Mouse (Mus musculus) layer of hippocampus, adult 9-10 months (tissue): Measurements from ENCODE around the gene Mfsd5.

ENCODE experiments used
- DNase-seq: peaks from one replicate; pipeline ENCODE4 v3.0.0; 2022; ENCODE audit warnings: low spot score

Mfsd5 gene

GRCm38 (mm10) chr15:102248131-102248811 lies 31.0 kb upstream of the Mfsd5 start:
- DNase-seq: no peak

DNA sequence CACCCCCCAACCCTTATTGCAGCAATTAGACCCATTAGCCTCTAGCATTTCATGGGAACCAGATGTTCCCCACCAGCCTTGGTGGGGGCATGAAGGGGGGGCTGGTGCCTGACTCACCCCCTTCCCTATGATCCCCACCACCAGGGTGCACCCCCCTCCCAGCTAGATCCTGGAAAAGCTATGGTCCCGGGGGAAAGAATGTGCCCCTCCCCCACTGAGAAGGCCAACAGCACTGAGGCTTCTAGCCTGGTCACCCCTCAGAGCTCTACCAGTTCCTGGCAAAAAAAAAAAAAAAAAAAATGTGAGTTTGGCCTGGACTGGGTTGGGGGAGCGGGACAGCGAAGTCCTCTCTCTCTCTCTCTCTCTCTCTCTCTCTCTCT lies 30.5 kb upstream of the Mfsd5 start:
- no peak for DNase-seq

DNA sequence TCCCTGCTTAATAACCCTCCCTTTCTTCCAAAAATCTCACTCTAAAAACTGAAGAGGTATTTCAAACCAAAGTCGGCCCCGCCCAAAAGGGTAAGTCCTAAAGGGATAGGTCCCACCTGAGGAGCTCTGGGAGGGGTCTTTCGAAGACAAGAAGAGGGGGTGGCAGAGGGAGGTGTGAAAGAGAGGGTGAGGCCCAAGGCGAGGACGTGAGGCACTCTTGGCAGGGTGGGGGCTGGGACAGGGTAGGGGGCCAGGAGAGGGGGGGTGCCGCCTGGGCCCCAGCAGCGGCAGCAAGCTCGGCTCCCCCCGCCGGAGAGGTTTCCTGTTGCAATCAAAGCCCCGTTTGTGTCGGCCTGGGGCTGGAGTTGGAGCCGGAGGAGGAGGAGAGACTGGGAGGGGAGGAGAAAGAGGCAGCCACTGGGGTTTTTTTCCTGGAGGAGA lies 30.0 kb upstream of the Mfsd5 start:
- DNase-seq: no peak

GRCm38 (mm10) chr15:102249967-102250366 lies 29.3 kb upstream of the Mfsd5 start:
- DNase-seq: no peak

DNA sequence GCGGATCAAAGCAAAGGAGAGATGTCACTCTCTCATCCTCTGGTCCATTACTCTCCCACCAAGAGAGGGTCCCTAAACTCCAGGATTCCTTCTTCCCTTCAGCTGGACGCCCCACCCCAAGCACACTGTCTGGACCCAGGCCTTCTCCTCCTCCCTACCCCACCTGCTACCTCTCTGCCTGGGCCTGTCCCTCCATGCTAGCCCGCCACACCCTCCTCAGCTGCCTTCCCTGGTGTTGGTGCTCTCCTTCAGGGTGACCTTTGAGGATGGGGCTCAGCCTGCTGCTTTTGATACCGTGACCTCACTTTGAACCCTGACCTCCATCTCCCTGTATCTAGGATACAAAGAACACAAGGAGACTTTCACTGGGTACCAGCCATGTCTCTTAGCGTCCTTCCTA lies 28.7 kb upstream of the Mfsd5 start:
- DNase-seq: no peak

DNA sequence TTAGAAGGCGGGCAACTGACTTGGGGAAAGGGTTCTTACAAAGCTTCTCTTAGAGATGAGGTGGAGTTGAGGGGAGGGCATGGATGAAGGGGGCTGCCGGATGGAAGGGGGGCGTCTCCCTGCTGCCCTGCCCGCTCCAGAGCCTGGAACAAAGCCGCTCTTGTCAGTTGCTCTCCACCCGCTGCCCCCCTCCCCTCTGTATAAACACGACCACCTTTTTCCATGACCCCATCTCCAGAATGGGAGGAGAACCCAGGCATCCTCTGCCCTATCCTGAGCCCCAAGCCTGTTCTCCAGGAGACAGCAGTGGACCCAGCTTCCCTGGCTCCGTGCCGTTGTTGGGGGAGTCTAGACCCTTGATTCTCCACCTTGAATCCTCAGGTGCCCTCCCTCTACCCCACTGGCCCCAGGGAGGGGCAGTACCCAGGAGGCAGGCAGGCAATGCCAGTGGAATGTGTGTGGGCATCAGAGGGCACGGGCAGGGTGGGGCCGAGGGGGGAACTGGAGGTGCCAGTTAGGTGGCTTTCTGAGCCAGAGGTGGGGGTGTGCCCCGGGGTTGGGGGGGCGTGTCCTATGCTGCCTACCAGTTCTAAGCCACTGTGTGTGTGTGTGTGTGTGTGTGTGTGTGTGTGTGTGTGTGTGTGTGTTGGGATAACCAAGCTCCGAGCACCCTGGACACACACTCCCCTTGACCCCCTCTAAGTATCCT lies 23.6 kb upstream of the Mfsd5 start:
- DNase-seq: no peak

DNA sequence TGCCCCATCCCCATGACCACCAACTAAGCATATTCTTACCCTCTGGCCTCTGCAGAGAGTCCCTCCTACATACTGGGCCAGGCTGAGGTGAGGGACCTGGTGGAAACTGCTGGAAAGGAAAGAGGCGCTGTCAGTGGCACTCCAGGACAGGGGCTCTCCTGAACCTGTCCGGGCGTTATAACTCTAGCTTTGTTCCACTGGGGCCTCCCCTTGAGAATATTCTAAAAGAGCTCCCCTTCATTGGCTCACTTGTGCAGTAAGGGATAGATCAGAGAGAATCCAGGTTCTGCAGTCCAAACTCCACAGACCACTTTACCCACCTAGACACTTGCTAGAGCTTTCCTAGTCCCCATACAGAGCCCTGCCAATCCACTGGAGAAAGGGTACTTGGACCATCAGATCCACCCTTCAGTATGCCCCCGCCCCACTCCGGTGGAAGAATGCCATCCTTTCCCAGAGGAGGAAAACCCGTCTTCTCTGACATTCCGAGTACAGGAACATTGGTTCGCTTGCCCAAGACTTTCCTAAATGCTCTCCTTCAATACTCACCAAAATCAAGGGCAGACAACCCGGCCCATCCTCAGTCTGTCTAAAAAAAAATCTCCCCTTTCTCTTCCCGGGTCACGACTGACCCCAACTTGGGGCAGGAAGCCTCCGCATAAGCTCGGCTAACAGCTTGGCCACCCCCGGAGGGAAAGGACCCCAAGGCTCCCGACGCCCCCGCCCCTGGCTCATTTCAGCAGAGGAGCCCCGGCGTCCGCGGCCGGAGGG lies 22.6 kb upstream of the Mfsd5 start:
- DNase-seq: no peak

DNA sequence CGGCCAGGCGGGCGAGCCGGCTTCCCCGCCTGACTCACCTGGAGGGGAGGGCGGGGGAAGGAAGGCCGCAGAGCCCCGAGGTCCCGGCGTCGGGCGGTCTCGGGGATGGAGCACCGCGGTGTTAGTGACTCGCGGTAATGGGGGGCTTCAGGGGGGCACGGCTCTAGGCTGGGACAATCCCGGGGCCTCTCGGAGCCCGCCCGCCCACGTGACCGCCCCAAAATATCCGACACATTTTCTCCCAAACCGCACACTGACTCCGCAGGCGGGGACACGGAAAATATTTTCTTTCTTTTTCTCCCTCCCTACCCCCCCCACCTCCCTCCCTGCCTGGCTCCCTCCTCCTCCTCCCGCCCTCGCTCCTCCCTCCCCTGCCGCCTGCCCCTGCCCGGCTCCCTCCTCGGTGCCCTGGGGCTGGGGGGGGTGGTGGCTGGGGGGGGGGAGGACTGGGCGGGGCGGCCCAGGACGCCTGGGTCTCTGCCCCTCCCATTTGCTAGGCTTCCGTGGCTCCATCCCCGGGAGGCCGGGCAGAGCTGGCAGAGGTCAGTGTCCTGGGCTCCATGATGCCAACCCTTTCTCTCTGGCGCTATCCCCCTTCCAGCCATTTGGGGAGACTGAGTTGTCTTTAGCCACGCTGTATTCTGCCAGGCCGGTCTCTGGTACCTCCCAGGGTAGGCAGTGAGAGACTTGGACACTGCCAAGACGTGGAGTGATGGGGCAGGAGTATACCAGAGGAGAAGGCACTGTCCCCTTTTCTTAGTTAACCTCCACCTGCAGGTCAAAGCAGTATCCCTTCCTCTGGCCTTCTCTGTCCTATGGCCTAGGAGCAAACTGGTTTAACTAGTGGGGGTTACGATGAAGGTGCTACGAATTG lies 21.8 kb upstream of the Mfsd5 start, which contains the start of gene Rarg:
Gene Rarg (minus strand): TSS at position 316 of the 874 bp plus-strand sequence.
- no peak for DNase-seq

DNA sequence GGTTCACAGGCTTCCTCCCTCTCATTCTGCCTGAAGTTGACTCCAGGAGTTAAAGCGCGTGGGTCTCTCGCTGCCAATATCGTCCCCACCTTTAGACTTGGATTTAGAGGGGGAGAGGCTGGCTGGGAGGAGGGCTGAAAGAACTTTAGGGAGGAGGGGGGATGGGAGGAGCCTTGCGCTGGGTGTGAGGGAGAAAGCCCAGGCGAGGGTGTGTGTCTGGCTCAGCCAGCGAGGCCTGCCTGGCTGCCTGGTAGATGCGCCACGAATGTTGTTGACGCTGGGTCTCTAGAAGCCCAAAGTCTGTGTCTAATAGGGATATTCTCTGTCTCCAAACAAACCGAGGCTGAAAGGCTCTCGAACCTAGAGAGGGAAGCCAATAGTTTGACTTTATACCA lies 21.2 kb upstream of the Mfsd5 start:
- DNase-seq: no peak

GRCm38 (mm10) chr15:102258581-102259253 lies 20.5 kb upstream of the Mfsd5 start:
- no peak for DNase-seq

DNA sequence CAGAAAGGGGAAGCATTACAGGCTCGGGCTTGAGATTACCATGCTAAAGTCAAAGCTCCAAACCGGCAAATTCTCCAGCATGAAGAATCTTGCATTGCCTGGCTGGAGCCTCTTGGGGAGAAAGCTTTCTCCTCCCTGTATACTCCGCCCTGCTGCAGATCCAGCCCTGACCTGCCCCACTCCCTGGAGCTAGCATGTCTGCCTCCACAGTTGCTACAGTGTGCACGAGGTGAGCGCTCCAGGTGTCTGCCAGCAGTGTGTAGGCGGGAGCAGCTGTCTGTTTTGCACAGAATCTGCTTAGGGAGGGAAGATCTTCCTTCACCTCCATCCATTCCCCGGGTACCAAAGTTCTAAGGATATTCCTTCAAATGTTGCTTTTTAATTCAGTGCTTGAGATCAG lies 16.7 kb upstream of the Mfsd5 start:
- DNase-seq: no peak

GRCm38 (mm10) chr15:102263037-102263436 lies 16.2 kb upstream of the Mfsd5 start:
- no peak for DNase-seq

DNA sequence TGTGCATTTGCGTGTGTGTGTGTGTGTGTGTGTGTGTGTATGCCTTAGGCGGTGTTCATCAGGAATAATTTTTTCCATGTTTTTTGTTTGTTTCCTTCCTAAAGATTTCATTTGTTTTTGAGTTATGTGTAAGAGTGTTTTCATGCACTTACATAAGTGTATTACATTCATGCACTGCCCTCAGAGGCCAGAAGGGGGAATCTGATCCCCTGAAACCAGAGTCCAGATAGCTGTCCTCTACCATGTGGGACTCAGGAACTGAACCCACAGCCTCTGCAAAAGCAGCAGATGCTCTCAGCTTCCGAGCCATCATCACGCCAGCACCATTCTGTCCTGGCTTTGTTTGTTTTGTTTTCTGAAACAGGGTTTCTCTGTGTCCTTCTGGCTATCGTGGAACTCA lies 13.7 kb upstream of the Mfsd5 start:
- DNase-seq: no peak

DNA sequence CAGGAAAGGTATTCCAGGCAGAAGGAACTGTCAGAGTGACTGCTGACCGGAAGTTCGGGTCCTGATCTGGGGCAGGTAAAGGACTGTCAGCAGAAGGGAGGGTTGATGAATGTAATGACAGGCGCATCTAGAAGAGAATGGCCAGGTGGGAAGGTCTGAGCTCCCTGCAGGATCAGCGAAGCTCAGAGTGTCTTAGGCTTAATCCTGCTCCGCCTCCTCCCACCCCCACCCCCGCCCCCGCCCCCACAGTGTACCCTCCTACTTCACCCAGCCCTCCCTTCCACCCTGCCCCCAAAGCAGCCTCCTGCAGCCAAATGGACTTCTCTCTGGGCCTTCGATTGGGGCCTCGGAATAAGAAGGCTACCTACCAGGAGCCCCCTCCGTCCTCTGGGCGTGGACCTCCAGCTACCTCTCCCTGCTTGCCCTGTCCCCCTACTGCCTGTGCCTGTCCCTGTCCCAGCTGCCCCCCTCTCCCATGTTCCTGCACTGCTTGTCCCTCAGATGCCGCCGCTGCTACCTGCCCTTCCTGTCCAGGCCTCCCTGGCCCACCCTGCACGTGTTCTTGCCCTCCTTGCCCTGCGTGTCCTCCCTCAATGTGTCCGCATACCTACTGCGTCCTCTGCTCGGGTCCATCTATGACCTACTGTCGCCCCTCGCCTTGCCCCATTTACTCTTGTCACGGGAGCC lies 8.8 kb upstream of the Mfsd5 start, which contains the start of gene Gm9918:
Gene Gm9918 (plus strand): TSS at position 290 of the 687 bp plus-strand sequence.
- no peak for DNase-seq

- DNase-seq: no peak
Observed at GRCm38 (mm10) chr15:102271441-102271840, 7.8 kb upstream of the Mfsd5 start.

DNA sequence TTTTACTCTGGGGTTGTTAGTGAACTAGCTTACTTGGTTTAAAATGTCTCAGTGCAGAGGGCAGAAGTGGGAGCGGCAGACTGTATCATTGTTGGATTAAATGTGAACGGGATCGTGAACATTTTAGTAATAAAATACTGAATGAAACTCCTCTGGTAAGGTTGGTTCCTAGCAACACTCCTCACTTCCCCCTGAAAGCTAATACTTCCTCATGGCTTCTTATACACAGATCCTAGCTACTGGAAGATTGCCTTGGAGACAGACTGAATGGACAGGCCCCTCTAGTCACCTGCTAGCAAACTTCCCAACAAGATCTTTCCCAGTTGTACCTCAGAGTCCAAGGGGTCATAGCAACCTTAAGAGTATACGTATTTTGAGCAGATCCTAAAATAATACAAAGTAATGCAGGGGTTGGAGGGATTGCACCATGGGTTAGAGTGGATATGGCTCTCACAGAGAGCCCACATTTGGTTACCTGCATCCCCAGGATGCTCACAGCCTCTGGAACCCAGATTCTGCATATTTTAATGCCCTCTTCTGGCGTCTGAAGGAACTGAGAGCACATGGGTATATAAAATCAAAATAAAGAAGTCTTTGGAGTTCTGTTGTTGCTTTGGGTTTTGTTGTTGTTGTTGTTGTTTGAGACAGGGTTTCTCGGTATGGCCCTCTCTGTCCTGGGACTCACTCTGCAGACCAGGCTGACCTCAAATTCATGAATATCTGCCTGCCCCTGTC lies 5.1 kb upstream of the Mfsd5 start:
- DNase-seq: no peak

DNA sequence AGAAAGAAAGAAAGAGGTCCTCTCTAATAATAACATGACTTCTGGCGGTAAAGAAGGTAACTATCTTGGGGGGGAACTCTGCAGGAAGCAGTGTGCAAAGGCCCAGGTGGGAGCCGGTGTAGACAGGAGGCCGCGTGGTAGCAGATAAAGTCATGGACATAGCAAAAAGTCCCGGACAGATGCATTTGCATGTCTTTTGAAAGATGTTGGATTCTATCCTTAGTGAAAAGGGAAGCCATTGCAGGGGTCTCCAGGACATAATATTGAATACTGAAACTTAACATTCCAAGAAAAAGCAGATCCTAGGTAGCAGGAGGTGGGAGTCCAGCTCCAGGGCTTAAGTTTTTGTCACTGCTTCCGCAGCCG lies 545 bp upstream of the Mfsd5 start:
- no peak for DNase-seq

GRCm38 (mm10) chr15:102279783-102280520 lies 698 bp downstream of the Mfsd5 start:
- DNase-seq: no peak

DNA sequence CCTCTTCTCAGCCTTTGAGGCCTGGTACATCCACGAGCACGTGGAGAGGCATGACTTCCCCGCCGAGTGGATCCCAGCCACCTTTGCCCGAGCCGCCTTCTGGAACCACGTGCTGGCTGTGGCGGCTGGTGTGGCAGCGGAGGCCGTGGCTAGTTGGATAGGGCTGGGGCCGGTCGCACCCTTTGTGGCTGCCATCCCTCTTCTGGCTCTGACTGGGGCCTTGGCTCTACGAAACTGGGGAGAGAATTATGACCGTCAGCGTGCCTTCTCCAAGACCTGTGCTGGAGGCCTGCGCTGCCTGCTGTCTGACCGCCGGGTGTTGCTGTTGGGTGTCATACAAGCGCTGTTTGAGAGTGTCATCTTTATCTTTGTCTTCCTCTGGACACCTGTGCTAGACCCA lies 1.4 kb downstream of the Mfsd5 start:
- no peak for DNase-seq
